Mouse (Mus musculus): ENCODE measurements around the gene Ago3. TPM values are rescaled to one million over a fixed set of nuclear protein-coding genes. Genes with fewer than 3 reads are reported as not detected.
A peak's percentile ranks its signal among the peaks of the same experiment; 100 is the strongest.

Ago3 gene
- polyA plus RNA-seq, 1 experiment from 2014 or later: 11.9 TPM

GRCm38 (mm10) chr4:126300916-126301583 lies 128.3 kb downstream of the Ago3 start:
- DNase-seq (ENCODE audit: low spot score) (peak; percentile 85), ATAC-seq (ENCODE audit: low read depth) (peak; percentile 84)
- H3K9ac ChIP-seq (ENCODE audit: low read depth, low read length): peak overlapping the region; percentile 56
- H3K9me3 ChIP-seq (ENCODE audit: control insufficient read depth, low read length): peaks cover 3% of the 10 kb centered on the region; the same call in 1 of the 2 replicates
- peak overlapping the region; percentile 37 for H3K4me3 ChIP-seq (ENCODE audit: low read depth, low read length)
- peak overlapping the region; percentile 84 for H3K27ac ChIP-seq (replicated peaks; ENCODE audit: low read depth, low read length)
- peak overlapping the region; percentile 90 for H3K4me2 ChIP-seq (ENCODE audit: low read depth, low read length)
- peaks cover 33% of the 10 kb centered on the region for H3K4me1 ChIP-seq (ENCODE audit: control insufficient read depth, insufficient read depth, low read length)
- H3K27me3 ChIP-seq (replicated peaks; ENCODE audit: control insufficient read depth, insufficient read depth, low read length): peaks cover 5% of the 10 kb centered on the region; the same call in 1 of the 2 replicates
- H3K36me3 ChIP-seq (ENCODE audit: control insufficient read depth, insufficient read depth, low read length): 0 out of 2 replicates have a peak, but pooled peaks cover 5% of the 10 kb centered on the region
- 0% methylated on average over 23 of the region's 50 CpGs for WGBS

DNA sequence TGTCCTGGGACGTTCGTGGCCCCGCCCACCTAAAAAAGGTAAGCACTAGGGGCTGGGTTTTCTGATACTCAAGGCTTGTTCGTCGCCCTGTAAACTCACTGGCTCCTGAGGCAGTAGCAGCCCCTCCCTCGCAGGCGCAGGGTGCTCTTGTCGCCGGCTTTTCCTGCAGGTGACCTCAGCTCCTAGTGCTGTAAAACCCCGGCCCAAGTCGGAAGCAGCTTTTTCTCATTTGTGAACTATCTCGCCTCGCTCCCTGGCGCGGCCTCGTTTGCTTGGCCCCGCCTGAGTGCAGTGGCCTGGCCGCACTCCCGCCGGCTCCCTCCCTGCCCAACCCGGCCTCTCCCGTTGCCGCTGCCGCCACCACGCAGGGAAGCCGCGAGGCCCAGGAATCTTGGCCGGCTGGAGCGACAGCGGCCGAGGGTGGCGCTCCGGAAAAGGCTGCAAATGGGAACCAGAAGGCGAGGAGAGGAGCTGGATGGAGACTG lies 132.7 kb downstream of the Ago3 start:
- H3K4me3 ChIP-seq (ENCODE audit: low read depth, low read length): peak overlapping the region; percentile 34
- peak; percentile 70 for DNase-seq (ENCODE audit: low spot score)
- peaks cover 5% of the 10 kb centered on the region; the same call in 1 of the 2 replicates for H3K27me3 ChIP-seq (replicated peaks; ENCODE audit: control insufficient read depth, insufficient read depth, low read length)
- peaks cover 31% of the 10 kb centered on the region for H3K4me1 ChIP-seq (ENCODE audit: control insufficient read depth, insufficient read depth, low read length)
- peak overlapping the region; percentile 57 for H3K9ac ChIP-seq (ENCODE audit: low read depth, low read length)
- 1% methylated on average over 34 of the region's 34 CpGs for WGBS
- 0 out of 2 replicates have a peak, but pooled peaks cover 5% of the 10 kb centered on the region for H3K36me3 ChIP-seq (ENCODE audit: control insufficient read depth, insufficient read depth, low read length)
- peak; percentile 28 for ATAC-seq (ENCODE audit: low read depth)
- H3K27ac ChIP-seq (replicated peaks; ENCODE audit: low read depth, low read length): peak overlapping the region; percentile 77
- H3K9me3 ChIP-seq (ENCODE audit: control insufficient read depth, low read length): no peaks in the 10 kb centered on the region
- H3K4me2 ChIP-seq (ENCODE audit: low read depth, low read length): peak overlapping the region; percentile 62

- 43% methylated on average over 4 of the region's 4 CpGs for WGBS
- H3K27me3 ChIP-seq (replicated peaks; ENCODE audit: control insufficient read depth, insufficient read depth, low read length): peaks cover 5% of the 10 kb centered on the region; the same call in 1 of the 2 replicates
- H3K4me2 ChIP-seq (ENCODE audit: low read depth, low read length): peak overlapping the region; percentile 62; the same call in 1 of the 2 replicates
- no peak overlapping the region; the same call in 1 of the 2 replicates for H3K27ac ChIP-seq (replicated peaks; ENCODE audit: low read depth, low read length)
- H3K4me1 ChIP-seq (ENCODE audit: control insufficient read depth, insufficient read depth, low read length): peaks cover 29% of the 10 kb centered on the region
- H3K36me3 ChIP-seq (ENCODE audit: control insufficient read depth, insufficient read depth, low read length): 0 out of 2 replicates have a peak, but pooled peaks cover 5% of the 10 kb centered on the region
- ATAC-seq (ENCODE audit: low read depth): no peak
- no peak overlapping the region for H3K4me3 ChIP-seq (ENCODE audit: low read depth, low read length)
- no peak overlapping the region for H3K9ac ChIP-seq (ENCODE audit: low read depth, low read length)
- no peak for DNase-seq (ENCODE audit: low spot score)
- H3K9me3 ChIP-seq (ENCODE audit: control insufficient read depth, low read length): no peaks in the 10 kb centered on the region
Measured at GRCm38 (mm10) chr4:126295937-126296336, 133.4 kb downstream of the Ago3 start.

GRCm38 (mm10) chr4:126295152-126295551 lies 134.2 kb downstream of the Ago3 start:
- 82% methylated on average over 6 of the region's 6 CpGs for WGBS
- DNase-seq (ENCODE audit: low spot score) (no peak), ATAC-seq (ENCODE audit: low read depth) (no peak)
- Histone ChIP-seq H3K36me3 (ENCODE audit: control insufficient read depth, insufficient read depth, low read length) (0 out of 2 replicates have a peak, but pooled peaks cover 5% of the 10 kb centered on the region), H3K4me1 (ENCODE audit: control insufficient read depth, insufficient read depth, low read length) (peaks cover 27% of the 10 kb centered on the region), H3K9me3 (ENCODE audit: control insufficient read depth, low read length) (no peaks in the 10 kb centered on the region), H3K27ac (replicated peaks; ENCODE audit: low read depth, low read length) (no peak overlapping the region), H3K4me2 (ENCODE audit: low read depth, low read length) (no peak overlapping the region), H3K27me3 (replicated peaks; ENCODE audit: control insufficient read depth, insufficient read depth, low read length) (no peaks in the 10 kb centered on the region), H3K9ac (ENCODE audit: low read depth, low read length) (no peak overlapping the region), H3K4me3 (ENCODE audit: low read depth, low read length) (no peak overlapping the region)

GRCm38 (mm10) chr4:126291196-126291595 lies 138.2 kb downstream of the Ago3 start:
- 5% methylated on average over 13 of the region's 13 CpGs for WGBS
- 0 out of 2 replicates have a peak overlapping the region, but pooled peaks have one; percentile 36 for H3K27ac ChIP-seq (replicated peaks; ENCODE audit: low read depth, low read length)

DNA sequence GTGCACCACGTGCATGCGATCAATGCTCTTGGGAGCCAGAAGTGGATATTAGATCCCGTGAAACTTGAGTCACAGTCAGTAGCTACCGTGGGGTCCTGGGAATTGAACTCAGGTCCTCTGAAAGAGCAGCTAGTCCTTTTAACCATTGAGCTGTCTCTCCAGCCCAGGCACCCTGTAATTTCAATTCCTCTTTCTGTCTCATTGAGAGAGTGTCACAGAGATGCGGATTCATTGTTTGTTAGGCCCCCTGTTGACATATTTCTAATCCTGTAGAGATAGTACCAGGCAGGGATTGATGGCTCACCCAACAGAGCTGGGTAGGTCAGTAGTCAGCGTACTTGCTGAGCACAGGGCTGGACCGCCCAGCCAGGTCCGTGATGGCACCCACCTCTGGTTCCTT lies 139.0 kb downstream of the Ago3 start:
- H3K4me2 ChIP-seq (ENCODE audit: low read depth, low read length): peak overlapping the region; percentile 21; the same call in 1 of the 2 replicates
- H3K36me3 ChIP-seq (ENCODE audit: control insufficient read depth, insufficient read depth, low read length): no peaks in the 10 kb centered on the region
- 0 out of 2 replicates have a peak overlapping the region, but pooled peaks have one; percentile 34 for H3K9ac ChIP-seq (ENCODE audit: low read depth, low read length)
- DNase-seq (ENCODE audit: low spot score) (no peak), ATAC-seq (ENCODE audit: low read depth) (no peak)
- WGBS: 66% methylated on average over 8 of the region's 8 CpGs
- H3K4me1 ChIP-seq (ENCODE audit: control insufficient read depth, insufficient read depth, low read length): peaks cover 23% of the 10 kb centered on the region
- no peak overlapping the region for H3K4me3 ChIP-seq (ENCODE audit: low read depth, low read length)
- H3K9me3 ChIP-seq (ENCODE audit: control insufficient read depth, low read length): no peaks in the 10 kb centered on the region
- no peak overlapping the region for H3K27ac ChIP-seq (replicated peaks; ENCODE audit: low read depth, low read length)
- peaks cover 5% of the 10 kb centered on the region; the same call in 1 of the 2 replicates for H3K27me3 ChIP-seq (replicated peaks; ENCODE audit: control insufficient read depth, insufficient read depth, low read length)

More at GRCm38 (mm10) chr4:126291196-126291595, 138.2 kb downstream of the Ago3 start:
- Histone ChIP-seq H3K27me3 (replicated peaks; ENCODE audit: control insufficient read depth, insufficient read depth, low read length) (peaks cover 3% of the 10 kb centered on the region; the same call in 1 of the 2 replicates), H3K4me2 (ENCODE audit: low read depth, low read length) (peak overlapping the region; percentile 31; the same call in 1 of the 2 replicates), H3K4me1 (ENCODE audit: control insufficient read depth, insufficient read depth, low read length) (peaks cover 22% of the 10 kb centered on the region), H3K9me3 (ENCODE audit: control insufficient read depth, low read length) (no peaks in the 10 kb centered on the region), H3K36me3 (ENCODE audit: control insufficient read depth, insufficient read depth, low read length) (no peaks in the 10 kb centered on the region), H3K9ac (ENCODE audit: low read depth, low read length) (peak overlapping the region; percentile 34; the same call in 1 of the 2 replicates), H3K4me3 (ENCODE audit: low read depth, low read length) (no peak overlapping the region)
- ATAC-seq (ENCODE audit: low read depth) (no peak), DNase-seq (ENCODE audit: low spot score) (no peak)

GRCm38 (mm10) chr4:126288085-126288666 lies 141.2 kb downstream of the Ago3 start:
- Histone ChIP-seq H3K9ac (ENCODE audit: low read depth, low read length) (peak overlapping the region; percentile 28; the same call in 1 of the 2 replicates), H3K4me3 (ENCODE audit: low read depth, low read length) (peak overlapping the region; percentile 58), H3K4me1 (ENCODE audit: control insufficient read depth, insufficient read depth, low read length) (peaks cover 26% of the 10 kb centered on the region), H3K4me2 (ENCODE audit: low read depth, low read length) (peak overlapping the region; percentile 64), H3K27me3 (replicated peaks; ENCODE audit: control insufficient read depth, insufficient read depth, low read length) (peaks cover 5% of the 10 kb centered on the region; the same call in 1 of the 2 replicates), H3K9me3 (ENCODE audit: control insufficient read depth, low read length) (no peaks in the 10 kb centered on the region), H3K36me3 (ENCODE audit: control insufficient read depth, insufficient read depth, low read length) (no peaks in the 10 kb centered on the region), H3K27ac (replicated peaks; ENCODE audit: low read depth, low read length) (peak overlapping the region; percentile 90)
- 24% methylated on average over 17 of the region's 17 CpGs for WGBS
- ATAC-seq (ENCODE audit: low read depth) (peak; percentile 54), DNase-seq (ENCODE audit: low spot score) (peak; percentile 60)

DNA sequence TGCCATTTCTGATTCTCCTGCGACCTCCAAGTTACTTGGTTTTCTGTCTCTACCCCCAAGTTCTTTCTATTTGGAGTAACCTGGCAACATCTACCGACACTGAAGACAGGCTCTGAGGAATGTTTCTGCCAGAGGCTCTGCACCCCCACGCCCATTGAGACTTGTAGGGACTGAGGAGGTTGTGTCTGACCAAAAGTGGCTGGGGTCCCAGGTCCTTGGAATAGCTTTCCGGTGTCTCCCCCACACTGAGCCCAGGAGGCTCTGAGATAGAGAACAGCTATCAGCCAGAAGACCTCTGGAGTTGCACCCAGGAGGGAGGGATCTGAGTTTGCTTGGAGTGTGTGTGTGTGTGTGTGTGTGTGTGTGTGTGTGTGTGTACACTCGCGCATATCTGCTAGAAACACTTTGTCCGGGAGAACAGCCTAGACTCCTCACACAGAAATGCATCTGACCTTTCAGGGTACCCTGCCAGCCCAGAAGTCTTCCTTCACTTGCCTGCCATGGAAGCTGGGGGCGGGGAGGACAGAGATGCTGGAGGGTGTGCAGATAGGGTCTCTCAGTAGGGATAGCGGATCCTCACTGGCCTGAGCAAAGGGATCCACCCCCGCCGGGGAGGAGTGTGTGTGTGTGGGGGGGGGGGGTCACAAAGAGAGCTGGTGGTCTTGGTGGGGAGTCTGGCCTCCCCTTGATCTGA lies 141.9 kb downstream of the Ago3 start:
- peak; percentile 31 for DNase-seq (ENCODE audit: low spot score)

More for the DNA sequence above, 141.9 kb downstream of the Ago3 start:
- Histone ChIP-seq H3K4me3 (ENCODE audit: low read depth, low read length) (peak overlapping the region; percentile 58), H3K9me3 (ENCODE audit: control insufficient read depth, low read length) (no peaks in the 10 kb centered on the region), H3K9ac (ENCODE audit: low read depth, low read length) (peak overlapping the region; percentile 80), H3K27ac (replicated peaks; ENCODE audit: low read depth, low read length) (peak overlapping the region; percentile 90), H3K4me2 (ENCODE audit: low read depth, low read length) (peak overlapping the region; percentile 64), H3K4me1 (ENCODE audit: control insufficient read depth, insufficient read depth, low read length) (peaks cover 27% of the 10 kb centered on the region), H3K27me3 (replicated peaks; ENCODE audit: control insufficient read depth, insufficient read depth, low read length) (peaks cover 5% of the 10 kb centered on the region; the same call in 1 of the 2 replicates), H3K36me3 (ENCODE audit: control insufficient read depth, insufficient read depth, low read length) (no peaks in the 10 kb centered on the region)
- peak; percentile 23; the same call in 1 of the 2 replicates for ATAC-seq (ENCODE audit: low read depth)
- WGBS: 29% methylated on average over 10 of the region's 11 CpGs

Data from embryonic facial prominence, embryonic 14.5 days (tissue).